12 mouse cellular contexts compared by ENCODE assay signal in genomic region chr3:88456313-88456712, GRCm38 (mm10). TPM values are rescaled to one million over a fixed set of nuclear protein-coding genes. Genes with fewer than 3 reads are reported as not detected.
A peak's percentile ranks its signal among the peaks of the same experiment; 100 is the strongest.
DNase-seq lines count a peak whose midpoint lies in the region; ATAC-seq lines count a peak whose summit lies in the region.
"Had no signal": no experiment of that assay in that cellular context is flagged by ENCODE, and none has a peak within 500 bp of the region (broad histone marks: within the 10 kb centered on the region; RNA-seq: fewer than 3 reads in every experiment).

No protein-coding gene starts in this region.

- H3K4me3 ChIP-seq in embryonic facial prominence, embryonic 15.5 days (replicated peaks) = no peak overlapping the region
- H3K4me3 ChIP-seq in embryonic facial prominence, embryonic 10.5 days = no peak overlapping the region
- peak overlapping the region; percentile 38 for H3K4me3 ChIP-seq in liver, embryonic 15.5 days (replicated peaks)
- H3K4me3 ChIP-seq: forebrain, embryonic 10.5 days had no signal

- no peak for ATAC-seq in embryonic facial prominence, embryonic 15.5 days (ENCODE audit: insufficient number of reproducible peaks, low FRiP score, low TSS enrichment, low read depth)
- peak; percentile 60 for ATAC-seq in liver, embryonic 15.5 days (ENCODE audit: insufficient read depth)
- ATAC-seq in activated CD4-positive, CD25-positive, alpha-beta regulatory T cell, adult 4 months = no peak

- H3K9me3 ChIP-seq in embryonic facial prominence, embryonic 15.5 days (replicated peaks) = no peaks in the 10 kb centered on the region
- no peaks in the 10 kb centered on the region for H3K9me3 ChIP-seq in embryonic facial prominence, embryonic 10.5 days
- no peaks in the 10 kb centered on the region for H3K9me3 ChIP-seq in liver, embryonic 15.5 days (replicated peaks)
- H3K9me3 ChIP-seq: forebrain, embryonic 10.5 days had no signal

- peak overlapping the region; percentile 4; the same call in 1 of the 2 replicates for H3K27ac ChIP-seq in embryonic facial prominence, embryonic 15.5 days (replicated peaks)
- H3K27ac ChIP-seq in embryonic facial prominence, embryonic 10.5 days (replicated peaks) = no peak overlapping the region
- peak overlapping the region; percentile 70 for H3K27ac ChIP-seq in liver, embryonic 15.5 days (replicated peaks)

- peaks cover 49% of the 10 kb centered on the region for H3K4me1 ChIP-seq in embryonic facial prominence, embryonic 15.5 days
- H3K4me1 ChIP-seq in embryonic facial prominence, embryonic 10.5 days = peaks cover 48% of the 10 kb centered on the region
- peaks cover 43% of the 10 kb centered on the region for H3K4me1 ChIP-seq in liver, embryonic 15.5 days (replicated peaks)

- H3K27me3 ChIP-seq in embryonic facial prominence, embryonic 15.5 days = no peaks in the 10 kb centered on the region
- H3K27me3 ChIP-seq in embryonic facial prominence, embryonic 10.5 days (replicated peaks; ENCODE audit: low read depth, poor library complexity, severe bottlenecking) = peaks cover 87% of the 10 kb centered on the region
- H3K27me3 ChIP-seq in liver, embryonic 15.5 days = peaks cover 77% of the 10 kb centered on the region

- H3K4me2 ChIP-seq in embryonic facial prominence, embryonic 15.5 days (replicated peaks) = no peak overlapping the region
- H3K4me2 ChIP-seq in liver, embryonic 15.5 days = peak overlapping the region; percentile 53

- no peak for DNase-seq in embryonic facial prominence, embryonic 10.5 days (ENCODE audit: low spot score)
- peak; percentile 31 for DNase-seq in urinary bladder, postnatal 14 days (ENCODE audit: low spot score)
- no peak for DNase-seq in urinary bladder, postnatal 36 days (ENCODE audit: low spot score in 2 of 2)
- DNase-seq in adipocyte (ENCODE audit: low spot score) = no peak
- no peak for DNase-seq in gastrocnemius, postnatal 4 days (ENCODE audit: low spot score in 2 of 2)
- DNase-seq: embryo, embryonic 11 days; left cerebral cortex, postnatal 4 days; right cerebral cortex, adult 18-20 months had no signal

- no peak overlapping the region for H3K9ac ChIP-seq in embryonic facial prominence, embryonic 15.5 days
- 0 out of 2 replicates have a peak overlapping the region, but pooled peaks have one; percentile 4 for H3K9ac ChIP-seq in liver, embryonic 15.5 days

- no peaks in the 10 kb centered on the region for H3K36me3 ChIP-seq in embryonic facial prominence, embryonic 15.5 days
- no peaks in the 10 kb centered on the region for H3K36me3 ChIP-seq in embryonic facial prominence, embryonic 10.5 days (replicated peaks)
- no peaks in the 10 kb centered on the region; the same call in 1 of the 2 replicates for H3K36me3 ChIP-seq in liver, embryonic 15.5 days (replicated peaks)
- H3K36me3 ChIP-seq: forebrain, embryonic 10.5 days had no signal

- 88% methylated on average over 8 of the region's 8 CpGs for WGBS in embryonic facial prominence, embryonic 15.5 days
- WGBS in embryonic facial prominence, embryonic 10.5 days = 92% methylated on average over 8 of the region's 8 CpGs
- WGBS in liver, embryonic 15.5 days (ENCODE audit: insufficient replicate concordance) = 60% methylated on average over 8 of the region's 8 CpGs

RNA-seq across cellular contexts. Expression of gene Sema4a, which starts 4.7 kb away (rescaled TPM):
- polyA plus RNA-seq in embryonic facial prominence, embryonic 15.5 days (2015; fragmentation: Nextera tagmentation; extraction: Ambion mirVana) = 18.5 and 21.9 TPM in 2 replicates
- 5.9 and 7.1 TPM in 2 replicates for polyA plus RNA-seq in embryonic facial prominence, embryonic 10.5 days (2016; fragmentation: Nextera tagmentation; extraction: Ambion mirVana)
- polyA plus RNA-seq in liver, embryonic 15.5 days (2015; fragmentation: Nextera tagmentation; extraction: Ambion mirVana) = 25.0 and 26.2 TPM in 2 replicates
- total RNA-seq in gastrocnemius, postnatal 4 days (2021) = 1 to 10 TPM; 3.0 to 4.4 TPM
- polyA plus RNA-seq in activated CD4-positive, CD25-positive, alpha-beta regulatory T cell, adult 4 months (2017; shearing (Covaris generic)) = 10 to 100 TPM; 31.5 to 44.8 TPM

RNA-seq across cellular contexts. Expression of gene Slc25a44, which starts 31.4 kb away (rescaled TPM):
- 16.3 and 17.9 TPM in 2 replicates for polyA plus RNA-seq in embryonic facial prominence, embryonic 15.5 days (2015; fragmentation: Nextera tagmentation; extraction: Ambion mirVana)
- polyA plus RNA-seq in embryonic facial prominence, embryonic 10.5 days (2016; fragmentation: Nextera tagmentation; extraction: Ambion mirVana) = 17.5 and 17.6 TPM in 2 replicates
- 10.6 and 12.7 TPM in 2 replicates for polyA plus RNA-seq in liver, embryonic 15.5 days (2015; fragmentation: Nextera tagmentation; extraction: Ambion mirVana)
- 10 to 100 TPM; 12.1 to 13.3 TPM for total RNA-seq in gastrocnemius, postnatal 4 days (2021)
- polyA plus RNA-seq in activated CD4-positive, CD25-positive, alpha-beta regulatory T cell, adult 4 months (2017; shearing (Covaris generic)) = 10 to 100 TPM; 12.8 to 16.7 TPM

RNA-seq across cellular contexts. Expression of gene Pmf1, which starts 46.2 kb away (rescaled TPM):
- 96.0 and 108 TPM in 2 replicates for polyA plus RNA-seq in embryonic facial prominence, embryonic 15.5 days (2015; fragmentation: Nextera tagmentation; extraction: Ambion mirVana)
- 184 and 194 TPM in 2 replicates for polyA plus RNA-seq in embryonic facial prominence, embryonic 10.5 days (2016; fragmentation: Nextera tagmentation; extraction: Ambion mirVana)
- polyA plus RNA-seq in liver, embryonic 15.5 days (2015; fragmentation: Nextera tagmentation; extraction: Ambion mirVana) = 77.7 and 83.2 TPM in 2 replicates
- 10 to 100 TPM; 52.2 to 59.1 TPM for total RNA-seq in gastrocnemius, postnatal 4 days (2021)
- 10 to 100 TPM; 62.7 to 63.7 TPM for polyA plus RNA-seq in activated CD4-positive, CD25-positive, alpha-beta regulatory T cell, adult 4 months (2017; shearing (Covaris generic))

RNA-seq across cellular contexts. Expression of gene Lmna, which starts 53.4 kb away (rescaled TPM):
- polyA plus RNA-seq in embryonic facial prominence, embryonic 15.5 days (2015; fragmentation: Nextera tagmentation; extraction: Ambion mirVana) = 625 and 678 TPM in 2 replicates
- 15.2 and 17.9 TPM in 2 replicates for polyA plus RNA-seq in embryonic facial prominence, embryonic 10.5 days (2016; fragmentation: Nextera tagmentation; extraction: Ambion mirVana)
- 133 and 142 TPM in 2 replicates for polyA plus RNA-seq in liver, embryonic 15.5 days (2015; fragmentation: Nextera tagmentation; extraction: Ambion mirVana)
- 100 to 1,000 TPM; 355 to 365 TPM for total RNA-seq in gastrocnemius, postnatal 4 days (2021)
- polyA plus RNA-seq in activated CD4-positive, CD25-positive, alpha-beta regulatory T cell, adult 4 months (2017; shearing (Covaris generic)) = 1 to 10 TPM; 4.6 to 6.4 TPM
